Mouse (Mus musculus) left cerebral cortex, postnatal 10 days (tissue): ENCODE results near the gene Zfp74. TPM values are rescaled to one million over a fixed set of nuclear protein-coding genes. Genes with fewer than 3 reads are reported as not detected.
"Not testable (repeated sequence)": the region's sequence is repeated elsewhere in the genome, so short reads cannot be mapped to it uniquely, and the experiment has no call there.

Experiments
- DNase-seq, 2 experiments: peaks; one replicate each; pipeline ENCODE4 v3.0.0; 2021 to 2022; ENCODE audit warnings: low spot score in 2 of 2, mixed read lengths in 1 of 2; ENCODE audit errors: extremely low spot score in 1 of 2
- intact Hi-C: fragments of 180-260 bp; cut with DNase I; formaldehyde crosslinking; loops from one replicate; pipeline ENCODE4 v1.15.1; 2025
- total RNA-seq, 2 experiments: library from RNA; stranded (reverse); gene quantifications; 2 replicates each; pipeline ENCODE4 v1.2.3; 2021

Gene Zfp74
- 10 to 100 TPM; 22.6 to 23.4 TPM for total RNA-seq

DNA sequence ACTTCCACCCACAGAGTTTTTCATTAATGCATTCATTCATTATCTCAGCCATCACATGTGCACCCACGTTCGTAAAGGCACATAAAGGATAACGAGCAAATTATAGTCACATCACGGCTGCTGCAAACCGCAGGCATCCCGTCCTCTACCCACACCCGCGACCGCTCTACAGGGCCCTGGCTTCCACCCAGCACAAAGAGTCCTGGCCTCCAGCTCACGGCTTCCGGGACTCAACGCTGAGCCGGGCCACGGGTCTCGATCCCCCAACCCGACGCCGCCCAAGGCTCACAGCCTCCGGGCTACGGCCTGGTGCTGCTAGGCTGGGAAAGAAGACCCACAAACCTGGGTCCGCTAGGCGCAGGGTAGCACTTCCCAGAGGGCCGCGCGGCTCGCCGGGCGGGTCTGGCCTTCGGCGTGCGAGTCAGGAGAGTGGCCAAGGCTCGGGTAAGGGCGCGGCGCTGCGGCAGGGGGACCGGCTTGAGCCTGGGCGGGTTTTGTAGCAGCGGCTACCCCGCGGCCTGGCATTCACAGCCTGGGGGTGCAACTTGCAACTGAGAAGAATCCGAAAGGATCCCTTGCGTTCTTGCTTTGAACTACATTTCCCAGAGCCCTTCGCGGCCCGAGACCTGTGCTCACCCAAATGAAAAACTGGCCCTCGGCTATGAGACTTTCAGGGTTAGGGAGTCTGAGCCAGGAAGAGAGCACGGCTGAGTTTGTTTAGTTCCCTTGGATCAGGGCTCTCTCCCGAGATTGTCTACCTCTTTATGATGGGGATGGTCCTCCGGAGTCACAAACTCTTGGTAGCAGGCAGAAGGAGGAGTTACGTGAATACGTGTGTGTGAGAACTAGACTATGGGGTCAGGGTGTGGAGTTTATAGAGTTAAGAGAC lies at the start of gene Zfp74:
Zfp74 (minus strand) TSS at position 577 of the 889 bp plus-strand sequence.
- peak; percentile 73 to 83 for DNase-seq
- intact Hi-C loops: no loop called here

DNA sequence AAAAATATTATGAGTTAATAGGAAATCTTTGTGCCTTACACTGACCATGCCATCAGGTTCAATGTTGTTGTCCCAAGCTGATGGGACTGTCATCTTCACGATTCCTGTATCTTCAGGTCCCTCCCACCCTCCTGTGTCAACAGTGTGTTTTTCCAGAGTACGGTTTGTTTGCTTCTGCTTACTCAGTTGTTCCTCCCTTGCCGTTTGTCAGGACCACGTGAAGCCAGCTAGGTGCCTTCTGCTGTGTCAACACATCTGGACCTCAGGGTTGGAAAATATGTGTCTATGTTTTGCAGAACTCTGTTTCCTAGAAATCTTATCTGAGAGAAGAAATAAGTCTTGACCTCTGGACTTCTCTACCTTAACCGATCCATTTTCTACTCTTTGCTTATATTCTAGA lies 46.7 kb upstream of the Zfp74 start:
- intact Hi-C loops: no loop called here
- no peak for DNase-seq

DNA sequence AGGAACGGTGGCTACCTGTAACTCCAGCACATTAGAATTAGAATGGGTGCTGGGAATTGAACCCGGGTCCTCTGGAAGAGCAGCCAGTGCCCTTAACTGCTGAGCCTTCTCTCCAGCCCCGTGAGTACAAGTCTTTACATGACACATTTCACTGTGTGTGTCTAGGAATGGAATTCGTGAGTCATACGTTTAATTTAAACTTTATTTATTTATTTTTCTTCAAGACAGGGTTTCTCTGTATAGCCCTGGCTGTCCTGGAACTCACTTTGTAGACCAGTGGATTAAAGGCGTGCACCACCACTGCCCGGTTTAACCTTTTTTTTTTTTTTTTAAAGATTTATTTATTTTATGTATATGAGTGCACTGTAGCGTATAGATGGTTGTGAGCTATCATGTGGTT lies 41.2 kb upstream of the Zfp74 start:
- intact Hi-C loops: no loop called here

DNA sequence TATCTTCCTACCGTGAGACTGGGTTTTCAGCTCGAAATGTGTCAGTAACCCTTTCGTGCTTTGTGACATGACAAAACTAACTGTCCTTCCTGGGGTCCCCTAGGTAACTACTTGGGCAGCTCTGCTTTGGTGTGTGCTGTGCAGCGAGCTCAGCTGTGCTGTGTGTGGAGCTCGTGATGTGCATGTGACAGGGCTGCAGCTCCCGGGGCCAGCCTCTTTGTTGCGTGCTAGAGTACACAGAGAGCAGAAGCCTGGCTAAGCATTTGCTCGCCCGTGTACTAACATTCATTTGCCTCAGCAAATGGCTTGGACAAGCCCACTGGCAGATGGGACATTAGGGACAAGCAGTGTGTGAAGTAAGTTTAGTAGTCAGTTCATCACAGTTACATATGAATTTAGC lies 39.5 kb upstream of the Zfp74 start:
- DNase-seq: no peak
- intact Hi-C loops: no loop called here

More for the DNA sequence above, 41.2 kb upstream of the Zfp74 start:
- DNase-seq: no peak

- intact Hi-C loops: no loop called here
- DNase-seq: no peak
Observed at GRCm38 (mm10) chr7:29992698-29993097, 38.8 kb upstream of the Zfp74 start.

GRCm38 (mm10) chr7:29989031-29989430 lies 35.1 kb upstream of the Zfp74 start:
- DNase-seq: no peak
- intact Hi-C loops: no loop called here

GRCm38 (mm10) chr7:29987551-29987950 lies 33.7 kb upstream of the Zfp74 start:
- DNase-seq: no peak
- intact Hi-C loops: no loop called here

DNA sequence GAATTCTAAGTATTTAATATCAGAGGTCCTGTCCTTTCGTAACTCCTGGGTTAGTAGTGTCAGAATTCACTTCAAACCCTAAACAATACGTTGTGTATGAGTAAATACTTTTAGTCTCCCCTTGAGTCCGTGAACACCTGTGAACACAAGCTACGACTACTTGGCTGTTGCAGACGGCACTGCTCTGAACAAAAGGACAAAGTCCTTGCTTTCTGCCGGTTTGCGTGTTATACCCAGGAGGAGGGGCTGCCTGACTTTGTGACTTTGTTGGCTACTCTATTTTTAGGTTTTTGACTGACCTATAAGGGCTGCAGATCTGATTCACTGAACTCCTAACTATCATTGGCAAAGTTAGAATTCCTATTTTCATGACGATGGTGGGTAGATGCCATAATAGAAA lies 32.2 kb upstream of the Zfp74 start:
- DNase-seq: no peak
- intact Hi-C loops: no loop called here

GRCm38 (mm10) chr7:29983690-29984380 lies 29.9 kb upstream of the Zfp74 start, which contains the start of gene Zfp568:
Gene Zfp568, plus strand, starts transcription at chr7:29983955.
- intact Hi-C loops: no loop called here
- DNase-seq: peak; percentile 89 to 96

- intact Hi-C loops: no loop called here
Observed at GRCm38 (mm10) chr7:29983340-29983689, 29.4 kb upstream of the Zfp74 start.

GRCm38 (mm10) chr7:29982931-29983330 lies 29.0 kb upstream of the Zfp74 start:
- intact Hi-C loops: no loop called here
- DNase-seq: peak in 1 of 2 experiments; percentile 23

More at GRCm38 (mm10) chr7:29983340-29983689, 29.4 kb upstream of the Zfp74 start:
- no peak for DNase-seq

GRCm38 (mm10) chr7:29982341-29982740 lies 28.5 kb upstream of the Zfp74 start:
- intact Hi-C loops: no loop called here
- DNase-seq: no peak

DNA sequence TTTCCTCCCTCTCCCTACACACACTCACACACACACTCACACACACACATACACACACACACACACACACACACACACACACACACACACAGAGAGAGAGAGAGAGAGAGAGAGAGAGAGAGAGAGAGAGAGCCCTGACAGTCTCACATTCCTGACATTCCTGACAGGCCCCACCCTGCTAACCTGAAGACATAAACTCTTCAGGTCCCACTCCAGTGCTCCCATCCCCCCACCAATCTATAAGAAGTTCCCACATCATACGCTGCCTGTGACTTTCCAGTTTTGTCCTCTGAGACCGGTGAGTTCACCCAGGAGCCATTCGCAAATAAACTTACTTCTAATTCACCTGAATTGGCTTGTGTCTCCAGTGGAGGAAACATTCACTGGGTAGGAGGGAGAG lies 28.0 kb upstream of the Zfp74 start:
- intact Hi-C loops: no loop called here

GRCm38 (mm10) chr7:29981455-29981854 lies 27.6 kb upstream of the Zfp74 start:
- intact Hi-C loops: no loop called here
- no peak for DNase-seq

More for the DNA sequence above, 28.0 kb upstream of the Zfp74 start:
- DNase-seq: no peak

DNA sequence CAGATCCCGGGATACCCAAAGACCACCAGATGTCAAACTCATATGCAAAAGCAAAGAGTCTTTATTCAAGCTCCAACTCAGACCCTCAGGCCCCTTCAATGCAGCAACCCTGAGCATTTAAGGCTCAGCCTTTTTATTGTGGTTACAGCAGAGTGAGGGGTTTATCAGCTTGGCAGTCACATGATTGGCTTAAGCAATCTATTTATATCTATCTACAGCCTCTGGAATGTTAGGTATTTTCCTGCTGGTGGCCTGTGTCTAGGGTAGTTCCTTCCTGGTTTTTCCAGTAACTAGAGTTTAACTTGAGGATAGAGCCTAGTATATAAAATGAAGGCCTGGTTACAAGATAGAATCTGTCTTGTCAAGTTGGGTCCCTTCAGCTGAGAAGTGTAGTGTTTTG lies 26.9 kb upstream of the Zfp74 start:
- intact Hi-C loops: no loop called here
- DNase-seq: no peak

DNA sequence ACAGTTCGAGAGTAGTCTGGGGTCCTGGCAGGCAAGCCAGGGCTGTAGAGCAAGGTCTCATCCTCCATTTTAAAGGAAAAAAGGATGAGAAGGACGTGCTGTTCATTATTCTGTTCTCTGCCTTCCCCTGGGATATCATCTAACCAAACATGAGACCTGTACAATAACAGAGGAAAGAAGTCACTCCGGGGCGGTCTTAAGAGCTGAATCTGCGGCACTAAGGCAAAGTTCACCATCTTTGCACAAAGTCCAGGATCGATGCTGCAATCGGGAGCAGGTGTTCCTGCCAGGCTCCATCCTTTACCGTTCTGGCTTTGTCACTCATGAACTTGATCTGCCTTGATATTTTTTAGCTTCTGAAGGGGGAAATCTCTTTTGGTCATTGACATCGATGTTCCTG lies 16.8 kb upstream of the Zfp74 start:
- no peak for DNase-seq
- intact Hi-C loops: no loop called here

DNA sequence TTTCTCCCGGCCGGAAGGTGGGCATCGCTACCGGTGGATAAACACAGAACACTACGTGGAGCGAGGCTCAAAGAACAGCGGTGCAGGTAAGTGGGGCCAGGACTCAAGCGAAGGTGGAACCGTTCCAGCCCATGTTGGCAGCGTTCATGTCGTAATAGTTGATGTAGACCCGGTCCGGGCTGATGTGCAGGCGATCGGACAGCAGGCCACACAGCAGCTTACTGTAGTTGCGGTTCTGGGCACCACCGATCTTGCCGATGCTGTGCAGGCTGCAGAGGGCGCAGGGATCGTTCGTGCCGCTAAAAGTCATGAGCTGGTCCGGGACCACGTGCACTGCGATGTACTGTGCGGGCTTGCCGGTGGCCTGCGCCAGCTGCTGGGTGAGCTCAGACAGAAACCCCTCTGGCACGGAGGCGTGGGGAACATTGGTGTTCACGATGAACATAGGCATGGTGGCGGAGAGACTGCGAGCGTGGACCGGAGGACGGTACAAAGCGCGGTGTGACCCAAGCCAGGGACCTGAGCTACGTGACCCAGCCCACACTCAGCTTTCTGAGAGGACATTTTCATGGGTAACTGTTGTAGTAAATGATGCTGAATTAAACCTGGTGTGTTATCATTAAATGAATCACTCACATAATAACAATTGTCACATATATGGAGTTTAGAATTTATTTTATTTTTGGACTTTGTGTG lies 11.4 kb upstream of the Zfp74 start:
- DNase-seq, intact Hi-C loops: not testable (repeated sequence)

DNA sequence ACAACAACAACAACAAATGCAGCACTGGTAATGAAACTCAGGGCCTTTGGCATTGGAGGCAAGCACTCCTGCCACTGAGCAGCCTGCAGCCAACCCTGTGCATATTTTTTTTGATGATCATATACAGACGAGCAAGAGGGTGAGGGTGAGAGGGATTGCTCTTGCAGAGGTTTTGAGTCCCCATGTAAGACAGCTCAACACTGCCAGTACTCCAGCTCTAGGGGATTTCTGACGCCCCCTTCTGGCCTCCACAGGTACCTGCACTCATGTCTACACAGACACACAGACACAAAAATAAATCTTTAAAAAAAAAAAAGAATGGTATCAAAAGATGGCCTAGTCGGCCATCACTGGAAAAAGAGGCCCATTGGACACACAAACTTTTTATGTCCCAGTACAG lies 5.1 kb upstream of the Zfp74 start:
- intact Hi-C loops: no loop called here
- DNase-seq: no peak

GRCm38 (mm10) chr7:29958125-29958724 lies 4.3 kb upstream of the Zfp74 start:
- intact Hi-C loops: no loop called here
- DNase-seq: no peak
